In genomic region chr5:50343681-50344080, GRCm38 (mm10) we compare ENCODE assay signal across 22 mouse cellular contexts.
DNase-seq lines count a peak whose midpoint lies in the region; ATAC-seq and TF ChIP-seq lines count a peak whose summit lies in the region.
"Had no signal": no experiment of that assay in that cellular context is flagged by ENCODE, and none has a peak within 500 bp of the region (broad histone marks: within the 10 kb centered on the region; RNA-seq: fewer than 3 reads in every experiment).

No protein-coding gene starts in this region.

- no peak overlapping the region for H3K4me2 ChIP-seq in lung, embryonic 16.5 days (ENCODE audit: low read depth, low read length)
- H3K4me2 ChIP-seq in lung, postnatal 0 days (replicated peaks; ENCODE audit: low read depth, low read length): no peak overlapping the region

- no peak for DNase-seq in lung, postnatal 14 days
- peak; percentile 61 for DNase-seq in lung, postnatal 0 days (ENCODE audit: low spot score)
- no peak for DNase-seq in lung, postnatal 4 days
- DNase-seq in lung, postnatal 25 days (ENCODE audit: low spot score): peak; percentile 2
- no peak for DNase-seq in lung, adult 2 months
- DNase-seq in lung, postnatal 36 days: peak; percentile 1
- no peak for DNase-seq in lung, postnatal 10 days
- DNase-seq: adrenal gland, adult 2 months; adrenal gland, adult 8-10 months; adrenal gland, postnatal 10 days; adrenal gland, postnatal 14 days; adrenal gland, postnatal 25 days; adrenal gland, postnatal 36 days; B cell, adult 2 months; cerebellum, adult 11 months; cerebellum, adult 11-12 months had no signal

- H3K4me3 ChIP-seq in lung, embryonic 16.5 days (ENCODE audit: low read length): no peak overlapping the region
- H3K4me3 ChIP-seq in lung, postnatal 0 days (ENCODE audit: low read depth, low read length): no peak overlapping the region
- H3K4me3 ChIP-seq in lung, adult 2 months (replicated peaks; ENCODE audit: extremely low read depth, low read depth, low read length): no peak overlapping the region

- no peak for TF ChIP-seq POLR2A in lung, adult 2 months (IDR thresholded peaks at IDR 0.05; ENCODE audit: borderline replicate concordance, extremely low read depth, low read depth, low read length)

- no peaks in the 10 kb centered on the region for H3K36me3 ChIP-seq in lung, embryonic 16.5 days (ENCODE audit: control insufficient read depth, insufficient read depth, low read length)
- H3K36me3 ChIP-seq in lung, postnatal 0 days (ENCODE audit: insufficient read depth, low read length): no peaks in the 10 kb centered on the region
- H3K36me3 ChIP-seq: G1E had no signal

- H3K9me3 ChIP-seq in lung, embryonic 16.5 days (ENCODE audit: control insufficient read depth, low read length): no peaks in the 10 kb centered on the region
- H3K9me3 ChIP-seq in lung, postnatal 0 days (ENCODE audit: low read length): no peaks in the 10 kb centered on the region
- H3K9me3 ChIP-seq: G1E had no signal

- H3K27me3 ChIP-seq in lung, embryonic 16.5 days (ENCODE audit: control insufficient read depth, insufficient read depth, low read depth, low read length): no peaks in the 10 kb centered on the region
- H3K27me3 ChIP-seq in lung, postnatal 0 days (replicated peaks; ENCODE audit: insufficient read depth, low read length): no peaks in the 10 kb centered on the region
- H3K27me3 ChIP-seq: CH12.LX, Patski had no signal

- no peak for TF ChIP-seq CTCF in lung, postnatal 0 days (IDR thresholded peaks at IDR 0.05)
- no peak for TF ChIP-seq CTCF in lung, adult 2 months (IDR thresholded peaks at IDR 0.05; ENCODE audit: insufficient read depth, low read length)

- no peaks in the 10 kb centered on the region for H3K4me1 ChIP-seq in lung, embryonic 16.5 days (replicated peaks; ENCODE audit: control insufficient read depth, insufficient read depth, low read length)
- H3K4me1 ChIP-seq in lung, postnatal 0 days (ENCODE audit: insufficient read depth, low read depth, low read length): no peaks in the 10 kb centered on the region
- no peaks in the 10 kb centered on the region for H3K4me1 ChIP-seq in lung, adult 2 months (ENCODE audit: control insufficient read depth, insufficient read depth, low read length)

- no peak overlapping the region for H3K9ac ChIP-seq in lung, embryonic 16.5 days (ENCODE audit: low read length)
- no peak overlapping the region for H3K9ac ChIP-seq in lung, postnatal 0 days (replicated peaks; ENCODE audit: low read depth)

- 45% methylated on average over 2 of the region's 2 CpGs for WGBS in lung, embryonic 16.5 days
- 48% methylated on average over 2 of the region's 2 CpGs for WGBS in lung, postnatal 0 days
- WGBS in lung, adult 2 months: 52% methylated on average over 2 of the region's 2 CpGs

- peak; percentile 71 for ATAC-seq in lung, embryonic 16.5 days (ENCODE audit: low read depth)
- ATAC-seq in lung, postnatal 0 days: peak; percentile 71
- ATAC-seq: activated CD4-positive, CD25-positive, alpha-beta regulatory T cell, adult 4 months; CD4-positive, CD25-positive, alpha-beta regulatory T cell, adult 4 months; Patski had no signal

- no peak for TF ChIP-seq EP300 in lung, postnatal 0 days (IDR thresholded peaks at IDR 0.05)

- H3K27ac ChIP-seq in lung, embryonic 16.5 days (ENCODE audit: low read length): no peak overlapping the region
- no peak overlapping the region for H3K27ac ChIP-seq in lung, postnatal 0 days (ENCODE audit: low read length)

Comparison
In these comparisons a context has a peak if more than half of its experiments do, and no peak if none do; other contexts are left out.
1. DNase-seq: peak in lung, postnatal 0 days (single experiment), lung, postnatal 25 days (single experiment) and lung, postnatal 36 days (single experiment); none in lung, postnatal 14 days (single experiment), lung, postnatal 4 days (0 of 2), lung, adult 2 months (single experiment) and lung, postnatal 10 days (single experiment).